Mouse (Mus musculus): ENCODE measurements around the gene Mrgprg.

Gene Mrgprg

GRCm38 (mm10) chr7:143766893-143767292, at the start of gene Mrgprg:
Gene Mrgprg, minus strand, starts transcription at chr7:143766993.
- no peak for DNase-seq (ENCODE audit: low read depth, low spot score)

- no peak for DNase-seq (ENCODE audit: low read depth, low spot score)
These were observed 42.1 kb upstream of the Mrgprg start for GRCm38 (mm10) chr7:143808909-143809308.

GRCm38 (mm10) chr7:143805199-143805624, 38.4 kb upstream of the Mrgprg start:
- no peak for DNase-seq (ENCODE audit: low read depth, low spot score)

GRCm38 (mm10) chr7:143801195-143802065, 34.6 kb upstream of the Mrgprg start:
- DNase-seq (ENCODE audit: low read depth, low spot score): no peak

GRCm38 (mm10) chr7:143800770-143801169, 34.0 kb upstream of the Mrgprg start:
- no peak for DNase-seq (ENCODE audit: low read depth, low spot score)

- DNase-seq (ENCODE audit: low read depth, low spot score): no peak
These were observed 32.0 kb upstream of the Mrgprg start for GRCm38 (mm10) chr7:143798783-143799182.

- DNase-seq (ENCODE audit: low read depth, low spot score): no peak
These were observed 26.3 kb upstream of the Mrgprg start for GRCm38 (mm10) chr7:143793121-143793520.

- no peak for DNase-seq (ENCODE audit: low read depth, low spot score)
These were observed 25.7 kb upstream of the Mrgprg start for GRCm38 (mm10) chr7:143792336-143792985.

GRCm38 (mm10) chr7:143783996-143784829, 17.4 kb upstream of the Mrgprg start, which contains the start of gene Mrgpre:
Gene Mrgpre, minus strand, starts transcription at chr7:143784500.
- no peak for DNase-seq (ENCODE audit: low read depth, low spot score)

- DNase-seq (ENCODE audit: low read depth, low spot score): no peak
These were observed 16.7 kb upstream of the Mrgprg start for GRCm38 (mm10) chr7:143783378-143783995.

GRCm38 (mm10) chr7:143777375-143777774, 10.6 kb upstream of the Mrgprg start:
- no peak for DNase-seq (ENCODE audit: low read depth, low spot score)

- DNase-seq (ENCODE audit: low read depth, low spot score): no peak
These were observed 9.3 kb upstream of the Mrgprg start for GRCm38 (mm10) chr7:143776137-143776536.

- DNase-seq (ENCODE audit: low read depth, low spot score): no peak
These were observed 2.7 kb upstream of the Mrgprg start for GRCm38 (mm10) chr7:143769461-143769860.

GRCm38 (mm10) chr7:143768267-143768666, 1.5 kb upstream of the Mrgprg start:
- DNase-seq (ENCODE audit: low read depth, low spot score): no peak

GRCm38 (mm10) chr7:143764876-143765530, 1.8 kb downstream of the Mrgprg start:
- no peak for DNase-seq (ENCODE audit: low read depth, low spot score)

GRCm38 (mm10) chr7:143763794-143764193, 3.0 kb downstream of the Mrgprg start:
- DNase-seq (ENCODE audit: low read depth, low spot score): no peak

GRCm38 (mm10) chr7:143758956-143759355, 7.8 kb downstream of the Mrgprg start:
- no peak for DNase-seq (ENCODE audit: low read depth, low spot score)

GRCm38 (mm10) chr7:143757696-143758095, 9.1 kb downstream of the Mrgprg start:
- no peak for DNase-seq (ENCODE audit: low read depth, low spot score)

GRCm38 (mm10) chr7:143757027-143757390, 9.8 kb downstream of the Mrgprg start:
- DNase-seq (ENCODE audit: low read depth, low spot score): peak; percentile 40

- DNase-seq (ENCODE audit: low read depth, low spot score): no peak
These were observed 10.4 kb downstream of the Mrgprg start, which contains the start of gene Osbpl5 for GRCm38 (mm10) chr7:143756125-143757026. Gene Osbpl5, minus strand, starts transcription at chr7:143756985.

Measured in WW6 (cell line).